Mouse (Mus musculus) heart, postnatal 0 days (tissue): Measurements from ENCODE around the gene 1700029I15Rik.

ENCODE experiments used
- CTCF ChIP-seq: IDR thresholded peaks from 2 replicates; pipeline ENCODE4 v1.5.1; 2016; ENCODE audit warnings: antibody characterized with exemption, control low read depth, low read depth
- EP300 ChIP-seq: IDR thresholded peaks from 2 replicates; pipeline ENCODE4 v1.6.1; 2016; ENCODE audit warnings: antibody characterized with exemption, low read depth

GRCm38 (mm10) chr2:92375099-92375623, 7.2 kb upstream of the 1700029I15Rik start:
- peak; percentile 1; the same call in 1 of the 2 replicates for TF ChIP-seq CTCF
- TF ChIP-seq EP300: no peak
